Mouse (Mus musculus) forebrain, embryonic 16.5 days (tissue): ENCODE measurements around the gene Bicdl1. TPM values are rescaled to one million over a fixed set of nuclear protein-coding genes. Genes with fewer than 3 reads are reported as not detected.

Experiments used
- ATAC-seq: fragments of 200-750 bp; cut with Nextera tagmentation; 2 replicates; pipeline ENCODE4 v1.8.0; 2017; ENCODE audit warnings: mild to moderate bottlenecking, moderate library complexity
- H3K27ac ChIP-seq: fragments of 300-500 bp; sonication (generic); 2 replicates; pipeline ENCODE4 v1.5.1; 2014; ENCODE audit warnings: low read length, control low read depth
- H3K27me3 ChIP-seq: fragments of 300-500 bp; sonication (generic); replicated peaks from 2 replicates; pipeline ENCODE4 v1.6.1; 2014; ENCODE audit warnings: low read length; ENCODE audit not compliant: control insufficient read depth, insufficient read depth
- H3K36me3 ChIP-seq: fragments of 300-500 bp; sonication (generic); 2 replicates; pipeline ENCODE4 v1.6.1; 2014; ENCODE audit not compliant: control insufficient read depth, insufficient read depth
- H3K4me1 ChIP-seq: fragments of 300-500 bp; sonication (generic); replicated peaks from 2 replicates; pipeline ENCODE4 v1.6.1; 2014; ENCODE audit warnings: low read length; ENCODE audit not compliant: control insufficient read depth, insufficient read depth
- H3K4me2 ChIP-seq: fragments of 300-500 bp; sonication (generic); 2 replicates; pipeline ENCODE4 v1.6.1; 2014; ENCODE audit warnings: mild to moderate bottlenecking, low read length, control low read depth
- H3K4me3 ChIP-seq: fragments of 300-500 bp; sonication (generic); replicated peaks from 2 replicates; pipeline ENCODE4 v1.5.1; 2014; ENCODE audit warnings: mild to moderate bottlenecking, low read length, control low read depth
- H3K9ac ChIP-seq: fragments of 300-500 bp; sonication (generic); replicated peaks from 2 replicates; pipeline ENCODE4 v1.6.1; 2014; ENCODE audit warnings: low read depth, low read length, control low read depth
- H3K9me3 ChIP-seq: fragments of 300-500 bp; sonication (generic); 2 replicates; pipeline ENCODE4 v1.6.1; 2016; ENCODE audit warnings: low read length; ENCODE audit not compliant: control insufficient read depth
- WGBS: fragments of 180-500 bp; shearing (Covaris S2); extraction: QIAGEN DNeasy Blood & Tissue Kit; methylation state at CpG from one replicate; pipeline ENCODE4 v1.1.7; 2014; 5-methylcytosine and 5-hydroxymethylcytosine counted together
- polyA plus RNA-seq: library from polyadenylated mRNA; unstranded; fragments of >200 nt; fragmentation: Nextera tagmentation; extraction: Ambion mirVana; gene quantifications from 2 replicates; pipeline ENCODE4 v1.2.1, GENCODE M21; 2015

The Bicdl1 gene
- polyA plus RNA-seq, 1 experiment from 2014 or later, result 28.6 TPM

DNA sequence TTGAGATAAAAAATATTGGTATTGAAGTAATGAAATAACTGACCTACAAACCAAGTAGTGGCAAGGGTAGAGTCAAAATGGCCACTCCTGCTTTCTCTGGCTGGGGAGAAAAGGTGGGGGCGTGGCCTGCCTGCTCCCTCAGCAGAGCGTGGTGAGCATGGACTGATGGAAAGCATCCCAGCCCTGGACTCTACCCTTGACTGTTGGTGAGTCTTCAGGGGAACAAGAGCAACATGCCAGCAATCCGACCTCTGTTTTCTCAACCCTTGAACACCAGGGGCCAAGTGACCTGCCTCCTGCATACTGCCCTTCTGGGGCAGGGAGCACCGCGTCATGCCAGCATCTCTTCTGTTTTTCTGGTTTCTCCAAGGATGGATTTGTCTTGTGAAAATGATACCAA lies 34.6 kb downstream of the Bicdl1 start:
- Histone ChIP-seq H3K9ac (no peak overlapping the region), H3K27me3 (no peaks in the 10 kb centered on the region), H3K4me1 (no peaks in the 10 kb centered on the region; the same call in 1 of the 2 replicates), H3K4me3 (no peak overlapping the region), H3K9me3 (no peaks in the 10 kb centered on the region), H3K27ac (no peak overlapping the region), H3K36me3 (no peaks in the 10 kb centered on the region), H3K4me2 (no peak overlapping the region)
- no peak for ATAC-seq
- 84% methylated on average over 5 of the region's 5 CpGs for WGBS

DNA sequence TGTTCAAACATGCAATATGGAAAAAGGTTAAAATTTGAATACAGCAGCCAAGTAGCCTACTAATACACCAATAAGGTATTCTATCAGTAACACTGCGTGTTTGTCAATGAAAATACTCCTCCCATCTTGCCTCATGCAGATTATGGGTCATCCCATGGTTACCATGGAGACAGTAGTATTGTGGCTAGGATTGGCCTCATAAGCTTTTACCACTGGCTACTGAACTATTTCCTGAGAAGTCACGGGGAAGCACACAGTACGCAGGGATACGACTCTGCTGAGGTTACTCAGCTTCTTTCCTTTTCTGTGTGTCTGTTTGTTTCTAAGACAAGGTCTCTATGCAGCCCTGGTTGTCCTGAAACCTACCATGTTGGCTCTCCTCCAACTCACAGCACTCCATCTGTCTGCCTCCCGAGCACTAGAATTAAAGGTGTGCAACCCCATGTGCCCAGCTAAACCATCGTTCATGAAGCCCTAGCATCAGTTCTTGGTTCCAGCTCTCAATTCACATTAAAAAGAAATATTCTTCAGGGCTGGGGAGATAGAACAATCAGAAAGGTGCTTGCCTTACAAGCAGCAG lies 36.1 kb downstream of the Bicdl1 start:
- Histone ChIP-seq H3K4me2 (no peak overlapping the region), H3K36me3 (no peaks in the 10 kb centered on the region), H3K4me3 (no peak overlapping the region), H3K27me3 (no peaks in the 10 kb centered on the region), H3K9me3 (no peaks in the 10 kb centered on the region), H3K4me1 (no peaks in the 10 kb centered on the region; the same call in 1 of the 2 replicates), H3K27ac (no peak overlapping the region), H3K9ac (no peak overlapping the region)
- no peak for ATAC-seq
- WGBS, result 54% methylated on average over 6 of the region's 6 CpGs

DNA sequence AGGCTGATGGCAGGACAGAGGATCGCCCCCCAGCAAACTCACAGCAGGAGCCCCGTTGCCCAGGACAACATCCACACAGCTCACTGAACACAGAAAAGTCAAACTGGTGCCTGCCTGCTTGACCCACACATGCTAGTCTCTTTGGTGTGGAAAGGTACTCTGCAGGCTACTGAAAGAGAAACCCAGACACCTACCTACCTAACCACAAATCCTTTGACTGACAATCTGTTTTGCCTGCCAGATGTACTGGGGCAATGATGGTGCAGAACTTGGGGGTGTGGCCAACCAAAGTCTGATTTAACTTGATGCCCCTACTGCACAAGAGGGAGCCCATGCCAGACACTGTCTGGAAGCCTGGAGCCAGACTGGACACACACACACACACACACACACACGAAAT lies 38.1 kb downstream of the Bicdl1 start:
- no peaks in the 10 kb centered on the region for H3K27me3 ChIP-seq
- H3K4me2 ChIP-seq, result no peak overlapping the region
- 58% methylated on average over 3 of the region's 3 CpGs for WGBS
- H3K4me1 ChIP-seq, result no peaks in the 10 kb centered on the region; the same call in 1 of the 2 replicates
- H3K36me3 ChIP-seq, result no peaks in the 10 kb centered on the region
- ATAC-seq, result no peak
- no peaks in the 10 kb centered on the region for H3K9me3 ChIP-seq
- no peak overlapping the region for H3K9ac ChIP-seq
- H3K4me3 ChIP-seq, result no peak overlapping the region
- no peak overlapping the region for H3K27ac ChIP-seq

DNA sequence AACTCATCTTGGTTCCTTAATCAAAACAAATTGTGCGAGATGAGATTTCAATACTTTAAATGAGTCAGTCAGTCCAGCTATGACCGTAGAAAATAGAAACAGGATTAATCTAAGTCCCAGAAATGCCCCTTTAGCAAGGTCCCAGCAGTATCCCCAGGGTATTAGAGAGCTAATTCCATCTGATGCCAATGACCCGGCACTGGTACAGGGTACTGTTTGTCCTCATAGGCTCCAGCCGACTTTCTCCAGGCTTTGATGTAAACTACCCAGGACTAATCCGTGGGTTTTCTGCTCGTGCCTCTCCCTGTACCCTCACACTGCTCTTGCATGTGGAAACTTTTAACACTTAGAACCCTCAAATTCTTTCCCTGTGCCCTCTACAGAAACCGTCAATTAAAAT lies 44.7 kb downstream of the Bicdl1 start:
- no peaks in the 10 kb centered on the region for H3K36me3 ChIP-seq
- no peak overlapping the region for H3K9ac ChIP-seq
- H3K9me3 ChIP-seq, result no peaks in the 10 kb centered on the region
- no peaks in the 10 kb centered on the region for H3K27me3 ChIP-seq
- no peaks in the 10 kb centered on the region for H3K4me1 ChIP-seq
- 51% methylated on average over 7 of the region's 7 CpGs for WGBS
- no peak overlapping the region for H3K4me3 ChIP-seq
- no peak for ATAC-seq
- H3K27ac ChIP-seq, result no peak overlapping the region
- no peak overlapping the region for H3K4me2 ChIP-seq

DNA sequence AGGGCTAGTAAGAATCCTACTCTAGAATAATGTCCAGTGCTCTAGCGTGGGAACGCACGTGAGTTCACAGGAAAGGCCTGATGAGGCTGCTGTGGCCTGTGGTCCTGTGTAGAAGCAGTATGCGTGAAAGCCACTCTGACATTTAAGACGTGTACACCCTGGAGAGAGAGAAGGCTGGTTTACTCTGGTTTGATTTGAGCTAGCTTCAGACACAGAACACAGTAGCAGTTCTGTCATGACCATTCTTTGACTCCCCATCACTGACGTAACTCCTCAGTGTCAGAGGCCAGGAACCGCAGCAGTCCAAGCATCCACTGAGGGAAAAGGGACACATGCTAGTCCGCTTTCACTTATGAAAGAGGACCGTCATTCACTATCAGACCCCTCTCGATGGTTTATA lies 46.3 kb downstream of the Bicdl1 start:
- H3K27ac ChIP-seq, result no peak overlapping the region
- 89% methylated on average over 10 of the region's 10 CpGs for WGBS
- no peak for ATAC-seq
- H3K4me3 ChIP-seq, result no peak overlapping the region
- H3K27me3 ChIP-seq, result no peaks in the 10 kb centered on the region
- H3K4me2 ChIP-seq, result no peak overlapping the region
- no peaks in the 10 kb centered on the region for H3K9me3 ChIP-seq
- no peaks in the 10 kb centered on the region for H3K36me3 ChIP-seq
- H3K9ac ChIP-seq, result no peak overlapping the region
- H3K4me1 ChIP-seq, result no peaks in the 10 kb centered on the region

DNA sequence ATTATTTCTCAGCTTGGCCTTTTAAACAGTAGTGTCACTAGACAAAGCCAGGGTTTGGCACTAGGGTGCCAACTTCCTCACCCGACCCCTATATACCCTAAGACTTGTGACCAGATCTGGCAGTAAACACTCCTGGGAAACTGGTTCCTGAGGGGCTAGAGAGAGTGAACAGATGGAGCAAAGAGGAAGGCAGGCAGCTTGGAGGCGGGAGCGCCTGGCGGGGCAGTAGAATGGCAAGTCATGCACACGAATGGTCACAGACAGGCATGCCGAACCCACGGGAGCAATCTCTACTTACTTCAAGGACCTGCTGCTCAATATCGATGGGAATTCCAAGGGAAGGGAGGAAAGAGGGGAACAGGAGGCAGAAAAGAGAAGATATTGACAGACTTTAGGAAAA lies 59.6 kb downstream of the Bicdl1 start:
- 64% methylated on average over 8 of the region's 8 CpGs for WGBS

DNA sequence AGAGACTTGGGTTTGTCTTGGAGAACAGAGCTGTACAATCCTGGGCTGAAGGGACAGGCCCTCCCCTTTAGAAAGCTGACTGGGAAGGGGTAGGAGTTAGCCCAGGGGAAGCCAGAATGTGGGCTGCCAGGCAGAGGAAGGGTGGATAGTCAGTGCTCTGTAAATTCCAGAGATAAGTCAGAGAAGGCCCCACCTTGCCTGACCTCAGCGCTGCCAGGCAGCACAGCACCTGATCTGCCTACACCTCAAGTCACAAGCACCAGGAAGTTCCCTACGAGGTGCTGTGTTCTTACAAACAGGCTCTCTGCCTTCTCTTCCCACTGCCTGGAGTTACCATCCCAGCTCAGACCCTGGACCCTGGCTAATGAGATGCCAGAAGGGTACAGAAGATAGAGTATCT lies 61.0 kb downstream of the Bicdl1 start:
- ATAC-seq, result no peak
- no peak overlapping the region for H3K27ac ChIP-seq
- no peaks in the 10 kb centered on the region for H3K27me3 ChIP-seq
- H3K4me2 ChIP-seq, result no peak overlapping the region
- H3K4me1 ChIP-seq, result peaks cover 3% of the 10 kb centered on the region; the same call in 1 of the 2 replicates
- no peak overlapping the region for H3K9ac ChIP-seq
- no peaks in the 10 kb centered on the region for H3K36me3 ChIP-seq
- H3K4me3 ChIP-seq, result no peak overlapping the region
- no peaks in the 10 kb centered on the region for H3K9me3 ChIP-seq
- WGBS, result 77% methylated on average over 2 of the region's 2 CpGs

More for the DNA sequence above, 59.6 kb downstream of the Bicdl1 start:
- Histone ChIP-seq H3K9me3 (no peaks in the 10 kb centered on the region), H3K4me2 (no peak overlapping the region), H3K4me1 (no peaks in the 10 kb centered on the region), H3K27me3 (no peaks in the 10 kb centered on the region), H3K4me3 (no peak overlapping the region), H3K36me3 (no peaks in the 10 kb centered on the region), H3K27ac (no peak overlapping the region), H3K9ac (no peak overlapping the region)
- ATAC-seq, result no peak

DNA sequence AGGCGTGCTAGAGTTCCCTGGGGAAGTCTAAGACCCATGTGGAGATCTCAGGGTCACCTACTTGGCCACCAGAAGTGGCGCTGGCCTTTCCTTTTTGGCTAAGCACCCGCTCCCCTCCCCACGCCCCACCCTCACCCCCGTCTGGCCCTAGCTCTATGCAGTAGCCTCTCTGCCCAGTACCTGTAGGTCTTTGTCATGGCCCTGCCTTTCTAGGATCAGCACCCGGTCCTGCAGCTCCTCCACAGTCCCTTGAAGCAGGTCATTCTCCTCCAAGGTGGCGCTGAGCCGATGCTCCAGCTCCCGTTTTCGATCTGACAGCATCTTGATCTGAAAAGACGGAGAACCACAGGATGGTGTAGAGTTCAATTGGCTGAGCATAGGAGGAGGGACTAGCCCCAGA lies 61.4 kb downstream of the Bicdl1 start:
- 90% methylated on average over 11 of the region's 11 CpGs for WGBS
- no peak for ATAC-seq
- Histone ChIP-seq H3K9ac (no peak overlapping the region), H3K9me3 (no peaks in the 10 kb centered on the region), H3K4me3 (no peak overlapping the region), H3K27ac (no peak overlapping the region), H3K4me1 (peaks cover 3% of the 10 kb centered on the region; the same call in 1 of the 2 replicates), H3K27me3 (no peaks in the 10 kb centered on the region), H3K36me3 (no peaks in the 10 kb centered on the region), H3K4me2 (no peak overlapping the region)

DNA sequence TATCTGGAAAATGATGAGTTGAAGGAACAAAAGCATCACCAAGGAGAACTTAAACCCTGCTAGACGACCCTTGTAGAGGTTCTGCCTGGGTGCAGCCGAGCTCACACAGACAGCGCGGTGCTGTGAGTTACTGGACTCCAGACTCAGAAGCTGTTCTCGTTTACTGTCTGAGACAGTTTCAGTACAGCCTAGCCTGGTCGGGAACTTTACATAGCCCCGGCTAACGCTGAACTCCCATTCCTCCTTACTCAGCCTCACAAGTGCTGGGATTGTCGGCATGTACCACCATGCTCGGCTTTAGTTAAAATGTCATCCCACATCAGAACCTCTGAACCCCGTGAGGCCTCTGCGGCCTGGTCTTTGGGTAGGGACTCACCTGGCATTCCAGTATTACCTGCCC lies 62.4 kb downstream of the Bicdl1 start:
- ATAC-seq, result no peak
- 85% methylated on average over 12 of the region's 12 CpGs for WGBS
- H3K27me3 ChIP-seq, result no peaks in the 10 kb centered on the region
- peaks cover 3% of the 10 kb centered on the region; the same call in 1 of the 2 replicates for H3K4me1 ChIP-seq
- no peak overlapping the region for H3K9ac ChIP-seq
- H3K9me3 ChIP-seq, result no peaks in the 10 kb centered on the region
- H3K4me2 ChIP-seq, result no peak overlapping the region
- H3K27ac ChIP-seq, result no peak overlapping the region
- H3K36me3 ChIP-seq, result no peaks in the 10 kb centered on the region
- no peak overlapping the region for H3K4me3 ChIP-seq

DNA sequence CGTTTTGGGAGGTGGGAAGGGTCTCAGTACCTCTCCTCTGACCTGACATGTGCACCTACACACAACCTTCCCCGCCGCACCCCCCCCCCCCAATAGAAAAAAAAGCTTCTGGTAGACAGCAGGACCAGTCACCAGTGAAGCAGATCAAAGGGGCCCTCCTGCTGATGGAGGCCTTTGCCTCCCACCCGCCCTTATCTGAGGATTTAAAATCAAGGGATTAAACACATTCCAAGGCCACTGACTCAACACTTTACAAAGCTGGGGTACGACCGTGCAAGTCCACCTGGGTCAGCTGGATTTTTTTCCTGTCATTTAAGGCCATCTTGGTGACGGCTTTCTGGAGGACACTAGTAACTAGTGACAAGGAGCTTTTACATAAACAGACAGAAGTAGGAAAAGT lies 63.5 kb downstream of the Bicdl1 start:
- ATAC-seq, result no peak
- Histone ChIP-seq H3K4me1 (peaks cover 3% of the 10 kb centered on the region; the same call in 1 of the 2 replicates), H3K27ac (no peak overlapping the region), H3K36me3 (no peaks in the 10 kb centered on the region), H3K4me3 (no peak overlapping the region), H3K9ac (no peak overlapping the region), H3K27me3 (no peaks in the 10 kb centered on the region), H3K4me2 (no peak overlapping the region), H3K9me3 (no peaks in the 10 kb centered on the region)
- WGBS, result 12% methylated on average over 7 of the region's 7 CpGs
